Mouse (Mus musculus) layer of hippocampus, adult 9-11 months (tissue): ENCODE measurements at regions not wholly inside any gene's neighbourhood (a gene's known extent, or its start where the extent isn't known, plus 50 kb on each side); places are given as distances from the start of the nearest gene placed in this dataset.

Source experiments
- DNase-seq: peaks from one replicate; pipeline ENCODE4 v3.0.0; 2022

DNA sequence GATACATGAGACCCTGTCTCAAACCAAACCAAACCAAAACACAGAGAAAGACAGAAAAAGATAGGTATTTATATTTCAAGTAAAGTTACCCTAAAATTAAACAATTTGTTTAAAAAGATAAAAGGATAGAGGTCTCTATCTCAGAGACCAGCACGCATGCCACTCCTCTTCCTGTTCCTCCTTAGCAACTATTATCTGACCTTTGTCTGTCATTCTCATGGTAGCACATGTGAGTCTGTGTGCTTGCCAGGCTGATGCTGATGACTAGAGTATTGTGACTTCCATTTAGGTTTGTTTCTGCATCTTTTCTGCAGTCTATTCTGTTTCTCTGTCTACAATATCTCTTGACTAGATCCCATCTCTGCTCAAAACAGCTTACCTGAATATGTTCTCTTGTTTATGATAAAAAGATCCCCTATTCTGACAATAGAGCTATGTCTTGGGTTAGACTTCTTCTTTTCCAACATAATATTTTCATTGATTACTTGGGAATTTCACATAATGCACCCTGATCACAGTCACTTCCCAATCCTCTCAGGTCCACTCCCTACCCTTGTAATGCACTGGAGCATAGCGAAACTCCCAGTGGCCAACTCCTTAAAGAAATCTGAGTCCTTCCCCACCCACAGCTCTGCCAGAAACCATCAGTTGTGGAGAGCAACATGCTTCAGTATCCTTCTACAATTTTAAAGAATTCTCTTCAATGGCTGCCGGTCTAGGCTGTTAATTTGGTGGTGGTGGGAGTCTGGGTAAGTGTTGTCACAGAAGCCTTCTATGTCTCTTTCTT lies 115.7 kb upstream of the Nrp1 start:
- DNase-seq, result no peak

DNA sequence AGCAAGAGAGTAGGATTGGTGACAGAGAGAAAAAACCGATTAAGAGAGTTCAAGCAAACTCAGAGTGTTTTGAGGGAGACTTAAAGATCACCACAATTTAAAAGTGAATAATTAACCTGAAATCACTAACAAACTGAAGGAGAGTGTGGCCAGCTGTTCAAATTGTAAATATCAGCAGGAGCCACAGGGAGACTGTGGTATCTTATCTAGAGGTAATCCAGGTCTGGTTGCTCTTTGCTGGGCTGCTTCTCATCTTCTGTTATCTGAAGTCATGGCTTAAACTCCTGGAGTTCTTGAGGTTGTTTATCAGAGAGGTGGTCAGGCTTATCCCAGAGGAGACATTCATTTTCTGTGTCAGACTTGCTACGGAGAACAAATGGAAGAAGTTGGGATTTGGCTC lies 106.7 kb upstream of the Nrp1 start:
- no peak for DNase-seq

DNA sequence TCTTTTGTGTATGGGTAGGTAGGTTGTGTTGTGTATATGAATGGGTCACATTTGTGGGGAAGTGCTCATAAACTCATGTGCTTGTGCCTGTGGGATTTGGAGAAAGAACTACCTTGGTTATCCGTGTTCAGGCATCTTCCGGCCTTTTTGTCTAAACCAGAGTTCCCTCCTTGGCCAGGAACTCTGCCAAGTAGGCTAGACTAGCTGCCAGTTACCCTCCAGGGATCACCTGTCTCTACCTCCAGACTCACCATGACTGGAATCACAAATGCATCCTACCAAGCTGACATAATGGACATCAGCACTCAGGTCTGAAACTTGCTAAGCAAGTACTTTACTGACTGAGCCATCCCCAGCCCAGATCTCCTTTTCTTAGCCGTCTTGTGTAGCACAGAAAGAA lies 97.6 kb upstream of the Nrp1 start:
- DNase-seq, result no peak

DNA sequence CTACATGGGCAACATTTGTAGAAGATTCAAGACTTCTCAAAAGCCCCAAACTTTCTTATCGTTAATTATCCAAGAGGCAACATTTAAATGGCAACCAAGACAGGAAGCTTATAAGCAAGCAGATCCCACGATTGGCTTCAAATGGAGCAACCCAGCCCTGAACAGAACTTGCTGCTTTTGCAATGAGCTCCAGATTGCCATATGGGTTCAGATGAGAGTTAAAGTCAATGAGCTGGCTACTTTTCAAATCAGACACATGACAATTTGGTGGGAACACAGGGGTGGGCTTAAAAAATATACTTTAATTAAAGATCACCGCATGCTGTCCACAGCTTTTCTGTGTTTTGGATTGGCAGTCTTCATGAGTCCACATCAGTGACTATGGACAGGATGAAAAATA lies 97.0 kb upstream of the Nrp1 start:
- peak; percentile 52 for DNase-seq

DNA sequence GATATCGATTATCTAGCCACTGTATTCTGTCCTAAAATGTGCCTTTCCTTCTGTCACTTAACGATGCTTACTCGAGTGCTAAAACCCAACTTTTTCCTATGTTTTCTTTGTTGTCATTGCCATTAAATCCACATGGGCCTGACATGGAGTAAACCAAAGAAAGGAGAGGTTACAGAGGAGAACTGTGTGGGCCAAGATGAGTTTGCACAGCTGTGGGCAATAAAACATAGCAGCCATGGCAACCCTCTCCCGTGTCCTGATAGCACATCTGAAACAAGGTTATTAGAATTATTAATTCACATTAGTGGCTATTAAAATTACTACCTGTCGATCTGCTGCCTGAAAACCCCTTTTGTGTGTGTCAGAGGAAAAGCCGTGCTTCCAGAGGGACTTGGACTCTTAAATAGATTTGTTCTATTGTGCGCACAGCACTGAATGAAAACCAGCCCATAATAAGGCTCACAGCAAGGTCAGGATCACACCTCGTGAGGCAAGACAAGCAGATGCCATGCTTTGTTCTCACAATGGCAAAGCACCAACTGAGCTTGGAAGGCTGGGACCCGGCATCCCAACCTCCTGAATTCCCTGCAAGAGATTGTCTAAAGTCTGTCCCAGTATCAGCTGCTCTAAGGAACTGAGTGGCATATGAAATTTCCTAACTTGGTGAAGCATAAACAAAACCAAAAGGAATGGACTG lies 95.0 kb upstream of the Nrp1 start:
- DNase-seq, result no peak

DNA sequence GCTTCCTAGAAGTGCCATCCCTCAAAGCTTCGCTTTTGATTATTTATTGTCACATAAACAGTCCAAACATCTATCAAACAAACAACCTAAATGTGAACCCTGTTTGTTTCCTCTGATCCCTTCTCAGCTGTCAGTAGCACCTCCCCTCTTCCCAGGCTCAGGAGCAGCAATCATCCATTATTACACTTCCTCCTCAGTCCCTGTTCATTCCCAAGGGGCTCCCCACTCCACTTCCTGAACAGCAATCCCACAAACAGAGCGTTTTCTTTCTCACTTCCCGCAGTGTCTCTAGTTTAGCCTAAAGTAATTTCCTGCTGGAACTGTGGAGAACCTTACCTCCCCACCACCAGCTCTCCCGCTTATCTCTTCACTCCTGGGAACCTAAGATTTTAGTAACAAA lies 91.1 kb upstream of the Nrp1 start:
- no peak for DNase-seq

DNA sequence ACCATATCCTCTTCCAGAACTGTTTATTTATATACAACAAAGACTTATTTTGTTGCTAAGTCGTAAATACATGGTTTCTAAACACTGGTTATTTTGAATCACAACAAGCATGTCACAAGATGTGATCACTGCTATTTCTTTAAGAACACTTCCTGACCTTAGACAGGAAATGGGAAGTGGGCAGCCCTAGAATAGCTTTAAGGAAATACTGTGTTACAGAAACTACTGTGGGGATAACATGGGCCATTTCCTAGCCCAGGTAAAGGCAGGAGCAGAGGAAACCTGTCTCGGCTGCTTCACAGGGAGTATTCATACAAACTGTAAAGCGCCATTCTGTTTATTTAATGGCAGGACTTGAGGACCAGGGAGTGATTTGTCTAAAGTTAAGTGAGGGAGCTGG lies 90.4 kb upstream of the Nrp1 start:
- DNase-seq, result no peak

DNA sequence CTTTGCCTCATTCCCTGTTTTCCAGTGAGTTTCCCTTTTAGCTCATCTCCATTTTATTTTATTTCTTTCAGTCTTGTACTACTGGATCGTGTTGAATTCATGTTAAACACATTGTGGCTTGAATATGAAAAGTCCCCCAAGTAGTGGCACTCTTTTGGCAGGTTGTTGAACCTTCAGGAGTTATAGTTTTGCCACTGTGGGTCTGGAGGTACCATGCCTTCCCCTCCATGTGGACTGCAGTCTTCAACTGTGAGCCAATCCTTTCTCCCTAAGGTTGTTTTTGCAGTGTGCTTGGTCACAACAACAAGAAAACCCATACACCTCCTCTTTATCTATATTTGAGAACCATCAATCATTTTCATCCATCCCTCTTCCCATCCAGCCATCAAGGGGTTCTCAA lies 88.9 kb upstream of the Nrp1 start:
- no peak for DNase-seq

DNA sequence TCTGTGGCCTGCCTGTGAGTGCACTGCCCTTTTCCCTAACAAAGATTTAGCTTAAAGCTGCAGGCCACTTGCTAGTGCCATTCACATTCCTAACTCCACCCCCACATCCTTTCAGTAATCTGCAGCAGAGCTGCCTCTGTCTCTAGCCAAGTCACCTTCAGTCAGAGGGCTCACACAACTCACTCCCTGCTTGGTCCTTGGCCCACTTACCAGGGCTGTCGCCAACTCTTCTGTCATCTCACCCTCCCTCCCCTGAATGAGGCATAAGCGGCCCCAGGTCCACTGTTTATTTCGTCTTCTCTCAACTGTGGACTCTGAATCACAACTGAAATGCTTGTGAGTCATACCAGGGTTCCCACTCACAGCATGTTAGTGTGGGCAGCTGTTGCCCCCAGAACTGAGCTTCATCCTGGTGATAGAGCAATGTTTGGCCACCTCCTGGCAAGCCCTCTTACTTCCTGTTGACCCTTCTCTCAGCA lies 85.5 kb upstream of the Nrp1 start:
- peak; percentile 51 for DNase-seq

DNA sequence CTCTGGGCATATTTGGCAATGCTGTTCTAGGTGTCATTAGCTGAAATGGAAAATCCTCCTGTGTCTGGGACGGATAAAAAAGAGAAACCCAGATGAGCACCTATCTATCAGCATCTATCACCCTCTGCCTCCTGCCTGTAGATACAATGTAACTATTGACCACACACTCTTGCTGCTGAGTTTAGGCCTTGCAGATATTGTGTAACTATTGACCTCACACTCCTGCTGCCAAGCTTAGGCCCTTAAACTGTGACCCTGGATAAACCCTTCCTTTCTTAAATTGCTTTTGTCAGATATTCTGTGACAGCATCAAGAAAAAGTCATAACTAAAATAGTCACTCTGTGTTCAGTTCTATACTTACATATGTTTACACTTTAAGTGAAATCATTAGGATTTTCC lies 81.9 kb upstream of the Nrp1 start:
- DNase-seq, result no peak

DNA sequence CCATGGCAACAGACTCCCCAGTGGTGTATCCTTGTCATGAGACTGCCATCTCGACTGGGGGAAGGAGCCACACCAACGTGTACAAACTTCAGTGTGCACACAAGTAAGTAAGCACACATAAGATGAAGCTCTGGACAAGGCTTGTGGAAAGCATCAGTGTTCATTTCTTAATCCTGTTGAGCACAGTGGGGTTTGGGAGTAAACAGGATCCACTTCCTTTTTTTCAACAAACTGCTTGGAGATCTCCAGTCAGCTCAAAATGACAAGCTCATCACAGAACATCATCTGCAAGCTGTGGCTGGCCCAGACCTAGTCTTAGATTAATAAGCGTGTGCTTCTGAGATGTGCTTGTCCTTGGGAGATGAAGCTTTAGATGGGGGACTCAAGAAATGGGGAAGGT lies 75.6 kb upstream of the Nrp1 start:
- DNase-seq, result no peak

DNA sequence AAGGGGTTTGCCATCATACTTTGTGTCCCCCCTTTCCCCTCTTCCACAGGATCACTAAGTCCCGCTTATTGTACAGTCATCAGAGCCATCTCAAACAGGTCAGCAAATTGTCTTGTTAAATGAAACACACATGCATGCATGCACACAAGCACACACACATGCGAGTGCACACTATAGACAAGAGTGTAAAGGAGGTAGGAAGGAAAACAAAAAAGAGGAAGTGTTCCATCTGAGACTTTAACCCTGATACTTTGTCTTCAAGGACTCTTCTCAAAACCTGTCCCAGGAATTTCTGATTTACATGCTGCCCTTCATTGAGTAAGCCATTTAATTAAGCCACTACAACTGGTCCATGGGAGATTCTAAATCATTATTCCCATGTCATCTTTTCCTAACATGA lies 75.0 kb upstream of the Nrp1 start:
- no peak for DNase-seq

DNA sequence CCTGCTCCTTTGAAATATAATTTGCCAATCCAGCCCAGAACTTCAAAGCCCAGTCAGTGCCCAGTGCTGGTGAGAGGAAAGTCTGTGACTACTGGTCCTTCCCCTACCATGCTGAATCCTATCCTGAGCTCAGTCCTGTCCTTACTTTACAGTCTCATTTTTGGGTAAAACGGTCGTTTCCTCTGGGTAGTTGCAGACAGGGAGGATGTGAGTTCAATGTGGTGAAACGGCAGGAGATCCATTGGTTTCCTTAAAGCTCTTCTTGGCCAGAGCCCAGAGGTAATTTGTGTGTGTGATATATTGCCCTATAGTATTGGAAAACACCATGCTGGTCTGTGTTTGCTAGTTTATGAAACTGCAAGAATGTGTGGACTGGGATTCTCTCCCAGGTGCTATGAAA lies 73.6 kb upstream of the Nrp1 start:
- no peak for DNase-seq

DNA sequence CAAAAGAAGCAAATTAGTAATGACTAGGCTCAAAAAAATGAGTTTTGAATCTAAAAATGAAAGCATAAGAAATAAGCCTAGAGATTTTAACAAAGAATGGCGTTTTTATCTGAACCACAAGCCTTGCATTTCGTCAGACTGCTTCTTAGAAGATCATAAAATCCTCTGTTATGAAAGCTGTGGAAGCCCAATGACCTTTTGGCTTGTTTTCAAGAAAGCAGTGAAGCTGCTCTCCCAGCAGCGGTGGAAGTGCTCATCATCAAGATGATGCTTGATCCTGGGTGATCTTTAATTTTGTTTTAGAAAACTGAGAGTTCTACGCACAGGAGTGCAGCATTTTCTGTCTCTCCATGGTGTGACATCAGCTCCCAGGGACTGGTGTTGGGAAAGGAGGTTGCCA lies 68.3 kb upstream of the Nrp1 start:
- DNase-seq, result no peak

DNA sequence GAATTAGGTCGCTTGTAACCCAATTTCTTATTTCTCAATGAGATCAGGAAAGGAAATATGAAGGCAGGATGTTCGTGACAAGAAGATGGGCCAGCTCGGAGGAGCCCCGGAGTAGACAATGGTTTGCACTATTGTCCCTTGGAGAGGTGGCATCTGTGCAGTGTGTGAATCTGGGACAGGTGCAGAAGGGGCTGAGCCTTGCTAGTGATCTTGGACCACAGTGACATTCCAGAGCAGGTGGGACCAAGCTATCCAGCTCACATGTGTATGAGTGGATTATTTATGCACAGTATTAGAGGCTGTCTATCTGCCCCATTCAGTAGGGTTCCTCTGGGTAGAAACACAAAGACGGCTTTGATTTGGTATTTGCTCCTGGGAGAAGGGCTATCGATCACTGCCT lies 66.0 kb upstream of the Nrp1 start:
- DNase-seq, result no peak

DNA sequence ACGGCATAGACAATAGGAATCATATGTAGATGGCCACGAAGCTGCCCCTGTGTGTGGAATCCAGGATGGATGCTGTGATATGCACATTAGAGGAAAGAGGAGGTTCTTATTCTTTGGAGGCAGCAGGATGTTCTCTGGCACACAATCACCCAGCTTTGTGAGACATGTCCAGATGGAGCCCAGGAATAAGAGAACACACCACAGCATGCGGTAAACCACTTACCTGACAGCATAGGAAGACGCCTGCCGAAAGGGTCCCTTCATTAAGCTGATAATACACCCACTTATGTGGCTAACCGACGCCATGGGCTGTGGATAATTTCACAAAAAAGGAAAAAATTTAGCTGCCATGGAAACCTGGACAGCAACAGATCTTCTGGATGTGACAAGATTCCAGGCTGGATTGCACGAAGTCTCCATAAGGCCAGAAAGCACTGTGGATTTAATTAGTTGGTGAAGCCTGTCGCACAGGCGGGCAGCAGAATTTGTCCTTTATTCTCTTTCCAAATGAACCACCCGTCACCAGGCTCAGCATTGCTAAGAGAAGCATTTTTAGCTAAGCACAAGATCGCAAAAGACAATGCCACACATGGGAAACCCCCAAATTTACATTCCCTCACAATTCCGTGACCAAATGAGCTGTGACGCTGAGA lies 61.5 kb upstream of the Nrp1 start:
- peak; percentile 79 for DNase-seq

DNA sequence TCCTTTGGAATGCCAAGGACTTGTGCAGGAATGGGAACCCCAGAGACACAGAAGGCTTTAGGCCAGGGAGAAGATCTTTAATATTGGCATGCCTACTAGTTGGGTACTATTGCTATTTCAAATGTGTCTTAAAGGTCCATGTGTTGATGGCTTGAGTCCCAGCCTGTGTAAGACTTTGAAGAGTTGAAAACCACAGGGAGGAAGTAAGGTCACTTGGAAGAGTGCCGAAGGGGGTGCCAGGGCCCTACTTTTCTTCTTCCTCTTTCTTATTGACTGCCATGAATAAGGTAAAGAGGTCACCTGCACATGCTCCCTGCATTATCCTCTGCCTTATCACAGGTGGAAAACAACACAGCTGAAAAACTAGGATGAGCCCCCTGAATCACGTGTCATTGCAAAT lies 56.1 kb upstream of the Nrp1 start:
- peak; percentile 18 for DNase-seq
